Mouse (Mus musculus): Measurements from ENCODE around the gene Eif4e3.

The Eif4e3 gene

GRCm38 (mm10) chr6:99665457-99666317 is 884 bp downstream of the Eif4e3 start:
- DNase-seq (ENCODE audit: extremely low read depth, low read depth, low spot score) = no peak

GRCm38 (mm10) chr6:99663232-99663631 is 3.3 kb downstream of the Eif4e3 start:
- DNase-seq (ENCODE audit: extremely low read depth, low read depth, low spot score) = no peak

GRCm38 (mm10) chr6:99660443-99660842 is 6.1 kb downstream of the Eif4e3 start:
- no peak for DNase-seq (ENCODE audit: extremely low read depth, low read depth, low spot score)

- DNase-seq (ENCODE audit: extremely low read depth, low read depth, low spot score) = no peak
Observed at GRCm38 (mm10) chr6:99658586-99658985, 8.0 kb downstream of the Eif4e3 start.

GRCm38 (mm10) chr6:99656088-99656487 is 10.5 kb downstream of the Eif4e3 start:
- DNase-seq (ENCODE audit: extremely low read depth, low read depth, low spot score) = no peak

GRCm38 (mm10) chr6:99655488-99655887 is 11.1 kb downstream of the Eif4e3 start:
- no peak for DNase-seq (ENCODE audit: extremely low read depth, low read depth, low spot score)

- DNase-seq (ENCODE audit: extremely low read depth, low read depth, low spot score) = no peak
Observed at GRCm38 (mm10) chr6:99654343-99654742, 12.2 kb downstream of the Eif4e3 start.

GRCm38 (mm10) chr6:99652341-99652740 is 14.2 kb downstream of the Eif4e3 start:
- DNase-seq (ENCODE audit: extremely low read depth, low read depth, low spot score) = no peak

- DNase-seq (ENCODE audit: extremely low read depth, low read depth, low spot score) = no peak
Observed at GRCm38 (mm10) chr6:99649307-99649706, 17.3 kb downstream of the Eif4e3 start.

- no peak for DNase-seq (ENCODE audit: extremely low read depth, low read depth, low spot score)
Observed at GRCm38 (mm10) chr6:99646344-99646743, 20.2 kb downstream of the Eif4e3 start.

- DNase-seq (ENCODE audit: extremely low read depth, low read depth, low spot score) = no peak
Observed at GRCm38 (mm10) chr6:99644876-99645275, 21.7 kb downstream of the Eif4e3 start.

- DNase-seq (ENCODE audit: extremely low read depth, low read depth, low spot score) = no peak
Observed at GRCm38 (mm10) chr6:99644386-99644785, 22.2 kb downstream of the Eif4e3 start.

GRCm38 (mm10) chr6:99643439-99644199 is 23.0 kb downstream of the Eif4e3 start:
- DNase-seq (ENCODE audit: extremely low read depth, low read depth, low spot score) = no peak

GRCm38 (mm10) chr6:99637456-99637855 is 29.1 kb downstream of the Eif4e3 start:
- DNase-seq (ENCODE audit: extremely low read depth, low read depth, low spot score) = no peak

- DNase-seq (ENCODE audit: extremely low read depth, low read depth, low spot score) = no peak
Observed at GRCm38 (mm10) chr6:99636801-99637200, 29.8 kb downstream of the Eif4e3 start.

- DNase-seq (ENCODE audit: extremely low read depth, low read depth, low spot score) = no peak
Observed at GRCm38 (mm10) chr6:99636121-99636520, 30.4 kb downstream of the Eif4e3 start.

- no peak for DNase-seq (ENCODE audit: extremely low read depth, low read depth, low spot score)
Observed at GRCm38 (mm10) chr6:99632121-99632980, 34.2 kb downstream of the Eif4e3 start.

- DNase-seq (ENCODE audit: extremely low read depth, low read depth, low spot score) = no peak
Observed at GRCm38 (mm10) chr6:99631637-99632036, 34.9 kb downstream of the Eif4e3 start.

- no peak for DNase-seq (ENCODE audit: extremely low read depth, low read depth, low spot score)
Observed at GRCm38 (mm10) chr6:99629726-99630458, 36.7 kb downstream of the Eif4e3 start.

- no peak for DNase-seq (ENCODE audit: extremely low read depth, low read depth, low spot score)
Observed at GRCm38 (mm10) chr6:99626347-99626746, 40.2 kb downstream of the Eif4e3 start.

Measured in fat pad, adult 2 months (tissue).